Mouse (Mus musculus) forebrain, embryonic 13.5 days (tissue): Measurements from ENCODE around the gene Aox2. TPM values are rescaled to one million over a fixed set of nuclear protein-coding genes. Genes with fewer than 3 reads are reported as not detected.

Experiments
- ATAC-seq: fragments of 200-750 bp; cut with Nextera tagmentation; 2 replicates; pipeline ENCODE4 v1.8.0; 2017
- H3K27ac ChIP-seq: fragments of 300-500 bp; sonication (generic); 2 replicates; pipeline ENCODE4 v1.5.1; 2015; ENCODE audit warnings: inconsistent platforms, mild to moderate bottlenecking, moderate library complexity
- H3K27me3 ChIP-seq: fragments of 300-500 bp; sonication (generic); 2 replicates; pipeline ENCODE4 v1.6.1; 2015; ENCODE audit warnings: mild to moderate bottlenecking, inconsistent platforms
- H3K36me3 ChIP-seq: fragments of 300-500 bp; sonication (generic); 2 replicates; pipeline ENCODE4 v1.6.1; 2015; ENCODE audit warnings: mild to moderate bottlenecking, inconsistent platforms; ENCODE audit not compliant: poor library complexity, severe bottlenecking
- H3K4me1 ChIP-seq: fragments of 300-500 bp; sonication (generic); 2 replicates; pipeline ENCODE4 v1.6.1; 2015; ENCODE audit warnings: inconsistent platforms
- H3K4me2 ChIP-seq: fragments of 300-500 bp; sonication (generic); 2 replicates; pipeline ENCODE4 v1.6.1; 2015; ENCODE audit warnings: inconsistent platforms, mild to moderate bottlenecking, moderate library complexity
- H3K4me3 ChIP-seq: fragments of 300-500 bp; sonication (generic); 2 replicates; pipeline ENCODE4 v1.5.1; 2015; ENCODE audit warnings: mild to moderate bottlenecking, inconsistent platforms
- H3K9ac ChIP-seq: fragments of 300-500 bp; sonication (generic); 2 replicates; pipeline ENCODE4 v1.6.1; 2015; ENCODE audit warnings: mild to moderate bottlenecking, inconsistent platforms
- H3K9me3 ChIP-seq: fragments of 300-500 bp; sonication (generic); replicated peaks from 2 replicates; pipeline ENCODE4 v1.6.1; 2016; ENCODE audit warnings: inconsistent platforms
- WGBS: fragments of 180-500 bp; shearing (Covaris S2); methylation state at CpG from one replicate; pipeline ENCODE4 v1.1.7; 2015; 5-methylcytosine and 5-hydroxymethylcytosine counted together
- polyA plus RNA-seq: library from polyadenylated mRNA; unstranded; fragments of >200 nt; fragmentation: Nextera tagmentation; extraction: Ambion mirVana; gene quantifications from 2 replicates; pipeline ENCODE4 v1.2.1, GENCODE M21; 2015

Aox2 gene
- polyA plus RNA-seq, 1 experiment from 2014 or later = not detected

DNA sequence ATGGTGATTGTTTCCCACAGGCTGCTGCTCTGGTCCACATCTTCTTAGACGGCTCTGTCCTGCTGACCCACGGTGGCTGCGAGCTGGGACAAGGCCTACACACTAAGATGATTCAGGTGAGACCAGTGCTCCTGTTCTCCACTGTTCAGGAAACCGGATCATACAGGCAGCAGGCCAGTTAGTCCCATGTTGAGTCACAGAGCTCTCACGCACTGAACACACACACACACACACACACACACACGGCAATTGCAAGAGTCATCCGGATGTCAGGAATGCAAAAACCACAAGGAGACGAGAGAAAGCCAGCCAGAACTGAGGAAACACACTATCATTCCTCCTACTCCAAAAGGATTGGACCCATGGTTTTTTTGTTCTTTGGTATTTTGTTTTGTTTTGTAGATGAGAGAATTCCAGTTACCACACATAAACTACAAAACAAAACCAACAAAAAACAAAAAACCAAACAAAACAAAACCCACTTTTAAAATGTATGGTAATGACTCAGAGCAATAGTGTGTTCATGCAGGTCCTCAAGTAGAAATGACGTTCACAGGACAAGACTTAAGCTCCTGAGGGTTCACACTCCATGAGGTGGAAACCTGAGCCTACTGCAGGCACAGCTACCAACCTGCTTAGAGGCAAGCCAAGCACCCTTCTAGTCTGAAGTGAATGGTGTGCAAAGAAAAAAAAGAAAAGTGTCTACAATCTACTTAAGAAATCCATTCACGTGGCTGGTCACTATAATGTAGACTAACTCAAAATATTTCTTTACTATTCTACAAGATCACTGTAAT lies 20.7 kb upstream of the Aox2 start:
- H3K9ac ChIP-seq = no peak overlapping the region
- no peaks in the 10 kb centered on the region for H3K9me3 ChIP-seq
- WGBS = 88% methylated on average over 10 of the region's 10 CpGs
- H3K4me1 ChIP-seq = no peaks in the 10 kb centered on the region
- no peak for ATAC-seq
- H3K27me3 ChIP-seq = no peaks in the 10 kb centered on the region
- H3K4me2 ChIP-seq = no peak overlapping the region
- H3K4me3 ChIP-seq = no peak overlapping the region
- no peak overlapping the region for H3K27ac ChIP-seq
- no peaks in the 10 kb centered on the region for H3K36me3 ChIP-seq

DNA sequence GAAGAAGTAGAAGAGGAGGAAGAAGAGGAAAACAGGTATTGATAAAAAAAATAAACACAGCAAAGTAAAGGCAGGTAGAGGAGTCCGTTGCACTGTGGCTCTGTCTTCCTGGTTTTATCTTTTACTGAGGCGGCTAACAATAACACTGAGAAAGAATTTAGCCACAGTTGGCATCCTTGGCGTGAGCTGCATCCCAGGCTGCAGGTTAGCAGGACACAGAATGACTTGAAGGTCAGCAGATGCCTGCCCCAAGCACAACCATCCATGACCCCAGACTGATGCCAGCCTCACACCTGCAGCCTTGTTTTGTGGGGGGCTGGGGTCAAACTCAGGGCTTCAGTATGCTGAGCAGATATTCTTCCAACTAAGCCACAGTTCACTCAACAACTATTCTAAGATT lies 17.8 kb upstream of the Aox2 start:
- Histone ChIP-seq H3K9me3 (no peaks in the 10 kb centered on the region), H3K4me1 (no peaks in the 10 kb centered on the region), H3K9ac (no peak overlapping the region), H3K4me2 (no peak overlapping the region), H3K4me3 (no peak overlapping the region), H3K36me3 (no peaks in the 10 kb centered on the region), H3K27ac (no peak overlapping the region), H3K27me3 (no peaks in the 10 kb centered on the region)
- WGBS = 89% methylated on average over 3 of the region's 3 CpGs
- no peak for ATAC-seq

DNA sequence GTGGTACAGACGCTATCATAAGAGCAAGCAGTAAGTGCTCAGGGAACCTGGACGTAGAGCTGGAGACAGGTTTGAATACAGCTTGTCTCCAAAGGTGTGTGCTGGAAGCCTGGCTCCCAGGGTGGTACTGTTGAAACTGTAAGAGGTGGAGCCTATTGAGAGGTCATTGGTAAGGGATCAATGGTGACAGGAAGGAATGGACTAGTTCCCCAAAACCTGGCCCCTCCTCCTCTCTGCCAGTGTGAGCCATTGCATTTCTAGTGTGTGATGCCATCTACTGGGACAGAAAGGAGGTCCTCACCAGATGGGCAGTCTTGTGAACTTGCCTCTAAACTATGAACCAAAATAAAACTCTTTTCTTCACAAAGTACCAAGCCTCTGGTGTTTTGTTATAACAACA lies 9.9 kb upstream of the Aox2 start:
- Histone ChIP-seq H3K9ac (no peak overlapping the region), H3K27ac (no peak overlapping the region), H3K4me3 (no peak overlapping the region), H3K4me1 (no peaks in the 10 kb centered on the region), H3K4me2 (no peak overlapping the region), H3K27me3 (no peaks in the 10 kb centered on the region), H3K9me3 (no peaks in the 10 kb centered on the region), H3K36me3 (no peaks in the 10 kb centered on the region)
- 90% methylated on average over 2 of the region's 2 CpGs for WGBS
- ATAC-seq = no peak

DNA sequence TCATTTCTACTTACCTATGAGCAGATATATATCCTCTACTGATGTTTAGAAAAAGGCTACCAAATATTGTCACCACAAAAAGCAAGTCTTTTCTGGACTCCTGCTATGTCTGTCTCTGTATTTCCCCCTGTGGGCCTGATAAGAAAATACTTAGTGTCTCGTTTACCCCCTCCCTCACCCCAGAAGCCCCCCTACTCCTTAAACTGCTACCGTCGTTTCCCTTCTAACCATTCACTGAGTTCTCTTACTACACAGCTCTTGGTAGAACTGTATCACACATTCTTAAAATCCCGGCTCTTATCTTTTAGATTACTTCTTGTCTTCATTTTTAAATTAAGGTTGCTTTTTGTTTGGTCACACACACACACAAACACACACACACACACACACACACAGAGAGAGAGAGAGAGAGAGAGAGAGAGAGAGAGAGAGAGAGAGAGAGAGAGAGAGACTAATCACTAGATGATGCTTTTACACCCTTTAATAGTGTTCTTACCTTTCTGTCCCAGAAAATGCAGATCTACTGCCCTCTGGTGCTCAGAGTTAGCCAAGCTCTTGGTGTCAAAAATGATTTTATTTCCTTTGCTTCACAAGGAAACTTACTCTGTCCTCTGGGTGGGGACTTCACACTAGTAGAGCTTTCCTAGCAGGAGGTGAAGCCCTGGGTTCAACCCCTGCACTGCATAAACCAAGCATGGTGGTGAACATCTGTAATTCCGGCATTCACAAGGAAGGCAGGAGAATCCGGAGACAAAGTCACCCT lies 7.1 kb upstream of the Aox2 start:
- no peak overlapping the region for H3K4me3 ChIP-seq
- H3K4me2 ChIP-seq = no peak overlapping the region
- ATAC-seq = peak; percentile 63
- H3K9ac ChIP-seq = no peak overlapping the region
- WGBS = 65% methylated on average over 6 of the region's 6 CpGs
- H3K4me1 ChIP-seq = no peaks in the 10 kb centered on the region; the same call in 1 of the 2 replicates
- H3K27me3 ChIP-seq = no peaks in the 10 kb centered on the region
- no peak overlapping the region for H3K27ac ChIP-seq
- H3K9me3 ChIP-seq = no peaks in the 10 kb centered on the region
- no peaks in the 10 kb centered on the region for H3K36me3 ChIP-seq

DNA sequence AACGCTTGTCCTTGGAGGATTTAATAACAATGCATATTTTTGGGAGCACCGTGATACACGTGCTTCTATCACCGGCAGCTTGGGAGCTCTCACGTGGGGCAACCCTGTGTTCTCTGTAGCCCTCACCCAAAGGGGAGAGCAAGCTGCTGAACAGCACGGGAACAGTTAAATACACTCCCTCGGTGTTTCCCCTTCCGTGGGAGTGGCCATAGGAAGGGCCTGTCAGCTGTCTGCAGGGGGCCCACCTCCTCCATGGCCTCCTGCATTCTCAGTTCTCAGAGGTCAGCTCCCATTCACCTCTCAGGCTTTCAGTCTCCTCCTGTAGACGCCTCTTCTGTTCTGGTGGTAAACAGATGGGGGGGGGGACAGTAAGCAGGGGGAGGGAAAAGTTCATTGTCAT lies 2.2 kb upstream of the Aox2 start:
- H3K27me3 ChIP-seq = no peaks in the 10 kb centered on the region
- no peak for ATAC-seq
- H3K4me3 ChIP-seq = no peak overlapping the region
- no peak overlapping the region for H3K4me2 ChIP-seq
- no peaks in the 10 kb centered on the region; the same call in 1 of the 2 replicates for H3K4me1 ChIP-seq
- 24% methylated on average over 9 of the region's 9 CpGs for WGBS
- no peak overlapping the region for H3K27ac ChIP-seq
- no peak overlapping the region for H3K9ac ChIP-seq
- no peaks in the 10 kb centered on the region for H3K9me3 ChIP-seq
- no peaks in the 10 kb centered on the region for H3K36me3 ChIP-seq

DNA sequence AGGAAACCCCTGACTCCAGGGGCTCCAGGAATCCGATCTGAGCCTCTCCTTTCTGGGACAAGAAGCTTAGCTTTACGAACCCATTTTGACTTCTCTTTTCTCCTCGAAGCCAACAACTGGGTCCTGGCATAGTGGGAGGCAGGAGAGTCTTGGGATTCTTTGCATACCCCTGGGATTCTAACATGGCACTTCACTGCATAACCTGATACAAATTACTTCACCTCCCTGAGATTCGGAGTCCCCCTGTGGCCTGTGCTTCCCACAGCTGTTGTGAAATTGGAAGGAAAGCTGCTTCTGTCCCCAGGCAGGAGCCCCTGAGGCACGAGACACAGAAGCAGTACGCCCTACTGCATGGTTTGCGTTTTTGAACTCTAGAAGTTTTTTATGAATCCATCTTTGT lies 387 bp downstream of the Aox2 start:
- Histone ChIP-seq H3K4me2 (no peak overlapping the region), H3K27me3 (no peaks in the 10 kb centered on the region), H3K36me3 (no peaks in the 10 kb centered on the region), H3K27ac (no peak overlapping the region), H3K4me3 (no peak overlapping the region), H3K9me3 (no peaks in the 10 kb centered on the region), H3K9ac (no peak overlapping the region), H3K4me1 (no peaks in the 10 kb centered on the region; the same call in 1 of the 2 replicates)
- no peak for ATAC-seq
- WGBS = 64% methylated on average over 7 of the region's 7 CpGs

DNA sequence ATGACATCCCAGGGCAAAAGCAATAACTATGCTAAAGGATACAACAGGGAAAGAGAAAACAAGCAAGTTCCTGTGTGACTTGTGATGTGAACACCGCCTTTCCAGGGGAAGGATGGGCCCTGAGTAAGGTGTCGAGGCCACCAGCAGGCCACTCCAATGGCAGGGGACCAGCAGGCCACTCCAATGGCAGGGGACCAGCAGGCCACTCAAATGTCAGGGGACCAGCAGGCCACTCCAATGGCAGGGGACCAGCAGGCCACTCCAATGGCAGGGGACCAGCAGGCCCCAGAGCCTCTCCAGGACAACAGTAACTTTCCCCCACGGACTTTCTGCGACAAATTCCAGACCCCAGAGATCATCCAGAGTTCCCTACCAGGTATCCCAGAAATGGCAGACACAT lies 2.3 kb downstream of the Aox2 start:
- H3K4me1 ChIP-seq = no peaks in the 10 kb centered on the region; the same call in 1 of the 2 replicates
- ATAC-seq = no peak
- no peak overlapping the region for H3K4me3 ChIP-seq
- 91% methylated on average over 4 of the region's 4 CpGs for WGBS
- H3K9me3 ChIP-seq = no peaks in the 10 kb centered on the region
- H3K9ac ChIP-seq = no peak overlapping the region
- no peak overlapping the region for H3K27ac ChIP-seq
- no peaks in the 10 kb centered on the region for H3K36me3 ChIP-seq
- no peaks in the 10 kb centered on the region for H3K27me3 ChIP-seq
- no peak overlapping the region for H3K4me2 ChIP-seq

DNA sequence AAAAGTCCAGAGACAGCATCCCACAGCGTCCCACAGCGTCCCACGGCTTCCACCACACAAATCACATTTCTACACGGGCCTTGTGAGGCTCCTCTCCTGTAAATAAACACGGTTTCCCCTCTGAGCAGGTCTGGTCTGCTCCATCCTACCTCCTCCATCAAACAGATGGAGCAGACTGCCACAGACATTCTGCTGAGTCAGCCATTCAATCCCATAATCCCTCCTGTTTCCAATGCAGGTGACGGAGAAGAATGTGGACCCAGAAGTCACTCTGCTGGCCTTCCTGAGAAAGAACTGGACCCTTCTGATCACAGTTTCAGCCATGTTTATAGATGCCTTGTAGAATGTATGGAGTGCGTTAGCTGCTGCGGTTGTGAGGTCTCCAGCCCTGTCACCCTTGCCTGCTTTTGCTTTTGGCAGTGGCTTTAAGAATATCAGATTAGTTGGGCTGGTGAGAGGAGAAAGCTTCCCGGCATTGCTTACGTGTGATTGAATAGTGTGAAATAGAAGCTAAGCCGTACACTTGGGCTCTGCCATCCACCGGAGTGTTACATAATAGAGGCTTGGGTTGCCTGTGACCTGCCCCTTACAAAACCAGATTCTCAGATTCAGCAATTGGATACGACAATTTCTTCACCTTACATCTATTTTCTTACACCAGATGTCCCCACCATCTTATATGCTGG lies 3.0 kb downstream of the Aox2 start:
- 71% methylated on average over 13 of the region's 13 CpGs for WGBS
- no peak overlapping the region for H3K4me3 ChIP-seq
- ATAC-seq = peak; percentile 50; the same call in 1 of the 2 replicates
- H3K27ac ChIP-seq = no peak overlapping the region
- H3K36me3 ChIP-seq = no peaks in the 10 kb centered on the region
- no peak overlapping the region for H3K9ac ChIP-seq
- no peak overlapping the region for H3K4me2 ChIP-seq
- H3K27me3 ChIP-seq = no peaks in the 10 kb centered on the region
- H3K9me3 ChIP-seq = no peaks in the 10 kb centered on the region
- H3K4me1 ChIP-seq = no peaks in the 10 kb centered on the region; the same call in 1 of the 2 replicates

DNA sequence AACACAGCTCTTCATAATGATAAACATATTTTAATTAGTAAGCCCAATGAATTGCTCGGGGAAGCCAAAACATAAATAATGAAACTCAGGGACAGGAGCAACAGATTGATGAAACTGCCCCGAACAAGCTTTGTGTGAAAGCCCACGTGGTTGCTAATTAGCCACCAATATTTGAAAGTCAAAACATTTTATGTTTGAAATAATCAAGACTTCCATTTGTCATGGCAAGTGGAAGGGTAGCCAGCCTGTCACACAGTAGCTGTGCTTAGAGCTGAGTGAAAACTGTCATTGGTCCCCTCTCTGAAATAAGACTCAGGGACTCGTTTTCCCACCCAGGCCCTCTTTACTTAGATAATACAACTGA lies 3.5 kb downstream of the Aox2 start:
- H3K4me2 ChIP-seq = no peak overlapping the region
- no peaks in the 10 kb centered on the region for H3K36me3 ChIP-seq
- H3K27me3 ChIP-seq = no peaks in the 10 kb centered on the region
- 72% methylated on average over 4 of the region's 4 CpGs for WGBS
- no peaks in the 10 kb centered on the region for H3K4me1 ChIP-seq
- no peak overlapping the region for H3K4me3 ChIP-seq
- H3K9me3 ChIP-seq = no peaks in the 10 kb centered on the region
- peak; percentile 30; the same call in 1 of the 2 replicates for ATAC-seq
- H3K9ac ChIP-seq = no peak overlapping the region
- H3K27ac ChIP-seq = no peak overlapping the region

DNA sequence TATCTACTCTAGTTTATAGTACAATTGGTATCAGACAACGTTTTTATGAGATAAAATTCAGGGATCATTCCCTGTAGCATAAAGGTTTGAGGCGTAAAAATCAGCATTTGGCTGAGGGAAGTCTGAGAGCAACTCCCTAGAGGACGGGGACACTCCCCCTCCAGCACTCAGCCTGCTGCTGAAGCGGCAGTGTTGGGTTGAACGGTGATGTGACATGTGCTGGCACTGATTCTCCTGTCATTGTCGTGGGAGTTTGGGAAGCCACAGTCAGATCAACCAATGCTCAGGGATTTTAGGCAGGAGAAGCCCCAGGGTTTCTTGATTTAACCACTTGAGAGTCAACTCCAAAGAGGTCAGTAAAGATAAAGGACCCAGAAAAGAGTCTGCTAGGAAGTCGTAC lies 6.4 kb downstream of the Aox2 start:
- Histone ChIP-seq H3K4me1 (no peaks in the 10 kb centered on the region), H3K4me2 (no peak overlapping the region), H3K9me3 (no peaks in the 10 kb centered on the region), H3K27ac (no peak overlapping the region), H3K36me3 (no peaks in the 10 kb centered on the region), H3K27me3 (no peaks in the 10 kb centered on the region), H3K4me3 (no peak overlapping the region), H3K9ac (no peak overlapping the region)
- no peak for ATAC-seq
- WGBS = 57% methylated on average over 7 of the region's 7 CpGs

DNA sequence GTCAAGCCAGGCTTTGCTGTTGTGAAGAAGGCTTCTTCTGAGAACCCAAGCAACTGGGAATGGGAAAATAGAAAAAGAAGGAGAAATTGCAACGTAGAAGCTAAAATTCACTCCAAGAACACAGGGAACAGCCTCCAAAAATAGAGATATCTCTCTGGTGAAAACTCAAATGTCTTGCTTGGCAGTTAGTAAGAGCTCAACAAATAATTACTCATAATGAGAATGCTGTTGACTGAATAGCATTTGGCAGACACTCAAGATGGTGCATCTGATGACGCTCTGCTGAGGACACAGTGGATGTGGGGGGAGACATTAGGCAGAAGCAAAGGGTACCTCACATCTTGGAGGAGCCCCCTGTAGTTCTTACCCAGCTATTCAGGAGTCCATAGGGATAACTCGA lies 10.0 kb downstream of the Aox2 start:
- no peak for ATAC-seq
- Histone ChIP-seq H3K36me3 (no peaks in the 10 kb centered on the region), H3K9me3 (no peaks in the 10 kb centered on the region), H3K27ac (no peak overlapping the region), H3K9ac (no peak overlapping the region), H3K4me1 (0 out of 2 replicates have a peak, but pooled peaks cover 5% of the 10 kb centered on the region), H3K4me2 (no peak overlapping the region), H3K27me3 (no peaks in the 10 kb centered on the region), H3K4me3 (no peak overlapping the region)
- WGBS = 85% methylated on average over 3 of the region's 3 CpGs

DNA sequence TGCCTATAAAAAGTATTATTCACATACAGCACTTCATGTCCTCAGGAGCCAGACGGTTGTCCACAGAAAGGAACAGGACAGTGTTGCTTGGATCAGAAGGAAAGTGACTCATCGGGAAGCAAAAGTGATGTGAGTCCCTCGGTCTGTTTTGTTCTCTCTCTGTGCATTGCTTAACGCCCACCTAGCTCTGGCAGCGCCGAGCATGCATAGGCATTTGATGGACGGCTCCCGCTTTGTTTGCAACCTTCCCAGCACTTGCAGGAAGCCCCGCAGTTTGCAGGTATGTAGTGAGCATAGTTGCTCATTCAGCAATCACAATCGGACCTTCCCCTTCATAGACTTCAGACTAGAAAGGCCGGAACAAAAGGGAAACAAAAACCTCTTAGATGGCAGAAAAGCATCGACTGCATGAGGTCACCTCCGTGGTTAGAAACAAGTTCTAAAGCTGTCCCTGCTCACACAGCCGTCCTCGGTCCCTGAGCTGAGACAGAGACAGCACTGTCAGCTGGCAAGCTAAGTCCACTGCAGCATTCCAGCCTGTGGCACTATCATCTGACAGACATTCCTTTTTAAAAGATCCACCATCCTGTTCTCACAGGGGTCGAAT lies 11.8 kb downstream of the Aox2 start:
- ATAC-seq = no peak
- Histone ChIP-seq H3K4me1 (0 out of 2 replicates have a peak, but pooled peaks cover 5% of the 10 kb centered on the region), H3K27me3 (no peaks in the 10 kb centered on the region), H3K4me2 (no peak overlapping the region), H3K9me3 (no peaks in the 10 kb centered on the region), H3K4me3 (no peak overlapping the region), H3K27ac (no peak overlapping the region), H3K36me3 (no peaks in the 10 kb centered on the region), H3K9ac (no peak overlapping the region)
- WGBS = 24% methylated on average over 16 of the region's 16 CpGs
